In genomic region chr12:38468191-38468590, GRCm38 (mm10) we compare ENCODE assay signal across 28 mouse cellular contexts.
"Had no signal": no experiment of that assay in that cellular context is flagged by ENCODE, and none has a peak within 500 bp of the region (broad histone marks: within the 10 kb centered on the region; RNA-seq: fewer than 3 reads in every experiment).

No protein-coding gene starts in this region.

- H3K4me1 ChIP-seq: embryonic facial prominence, embryonic 10.5 days; embryonic facial prominence, embryonic 12.5 days; embryonic facial prominence, embryonic 13.5 days; embryonic facial prominence, embryonic 15.5 days; forebrain, embryonic 10.5 days; forebrain, embryonic 12.5 days; forebrain, embryonic 13.5 days; forebrain, embryonic 15.5 days had no signal

- H3K4me3 ChIP-seq: embryonic facial prominence, embryonic 10.5 days; embryonic facial prominence, embryonic 12.5 days; embryonic facial prominence, embryonic 13.5 days; embryonic facial prominence, embryonic 15.5 days; erythroblast, embryonic 14.5 days; forebrain, embryonic 10.5 days; forebrain, embryonic 12.5 days; forebrain, embryonic 13.5 days; forebrain, embryonic 15.5 days; gastrocnemius, adult 2 months had no signal

- H3K27me3 ChIP-seq: embryonic facial prominence, embryonic 12.5 days; embryonic facial prominence, embryonic 13.5 days; embryonic facial prominence, embryonic 15.5 days; forebrain, embryonic 12.5 days; forebrain, embryonic 13.5 days; forebrain, embryonic 15.5 days had no signal

- H3K4me2 ChIP-seq: embryonic facial prominence, embryonic 12.5 days; embryonic facial prominence, embryonic 13.5 days; embryonic facial prominence, embryonic 15.5 days; forebrain, embryonic 12.5 days; forebrain, embryonic 13.5 days; forebrain, embryonic 15.5 days had no signal

- H3K9ac ChIP-seq: embryonic facial prominence, embryonic 12.5 days; embryonic facial prominence, embryonic 13.5 days; embryonic facial prominence, embryonic 15.5 days; forebrain, embryonic 12.5 days; forebrain, embryonic 13.5 days; forebrain, embryonic 15.5 days; forebrain, postnatal 0 days had no signal

- H3K36me3 ChIP-seq: embryonic facial prominence, embryonic 10.5 days; embryonic facial prominence, embryonic 12.5 days; embryonic facial prominence, embryonic 13.5 days; embryonic facial prominence, embryonic 15.5 days; forebrain, embryonic 10.5 days; forebrain, embryonic 12.5 days; forebrain, embryonic 15.5 days had no signal

- ATAC-seq: forebrain, embryonic 13.5 days; forebrain, embryonic 14.5 days; forebrain, embryonic 15.5 days; forebrain, embryonic 16.5 days; forebrain, postnatal 0 days had no signal

- DNase-seq: cerebellum, adult 2 months; cerebellum, adult 8-10 months; cerebellum, adult 9-10 months; cerebellum, adult 9-11 months; cerebellum, postnatal 10 days; cerebellum, postnatal 14 days; cerebellum, postnatal 25 days; cerebellum, postnatal 36 days; embryo, embryonic 11 days; forebrain, postnatal 0 days; gastrocnemius, adult 2 months; gastrocnemius, postnatal 10 days; gastrocnemius, postnatal 14 days; gastrocnemius, postnatal 25 days; gastrocnemius, postnatal 36 days; heart, adult 11 months; heart, adult 18-20 months had no signal

- H3K9me3 ChIP-seq: embryonic facial prominence, embryonic 10.5 days; embryonic facial prominence, embryonic 12.5 days; embryonic facial prominence, embryonic 13.5 days; embryonic facial prominence, embryonic 15.5 days; forebrain, embryonic 10.5 days; forebrain, embryonic 12.5 days; forebrain, embryonic 13.5 days; forebrain, embryonic 15.5 days had no signal

- H3K27ac ChIP-seq: embryonic facial prominence, embryonic 10.5 days; embryonic facial prominence, embryonic 12.5 days; embryonic facial prominence, embryonic 13.5 days; embryonic facial prominence, embryonic 15.5 days; forebrain, embryonic 10.5 days; forebrain, embryonic 12.5 days; forebrain, embryonic 13.5 days; forebrain, embryonic 15.5 days; gastrocnemius, adult 2 months had no signal
